Mouse (Mus musculus): ENCODE measurements around the gene Fxyd7.

- no peak for TF ChIP-seq POLR2A (IDR thresholded peaks at IDR 0.05; ENCODE audit: low read depth, low read length)
- TF ChIP-seq CTCF (IDR thresholded peaks at IDR 0.05; ENCODE audit: borderline replicate concordance, insufficient read depth, low read length): no peak
Measured at GRCm38 (mm10) chr7:31074713-31075069, 23.4 kb upstream of the Fxyd7 start.

Data from embryonic fibroblast, embryonic 13.5 days (primary cell).